Mouse (Mus musculus): Measurements from ENCODE around the gene Ivns1abp. TPM values are rescaled to one million over a fixed set of nuclear protein-coding genes. Genes with fewer than 3 reads are reported as not detected.
"Not testable (repeated sequence)": the region's sequence is repeated elsewhere in the genome, so short reads cannot be mapped to it uniquely, and the experiment has no call there.

Gene Ivns1abp
- polyA plus RNA-seq, 1 experiment from 2014 or later: 442 TPM

DNA sequence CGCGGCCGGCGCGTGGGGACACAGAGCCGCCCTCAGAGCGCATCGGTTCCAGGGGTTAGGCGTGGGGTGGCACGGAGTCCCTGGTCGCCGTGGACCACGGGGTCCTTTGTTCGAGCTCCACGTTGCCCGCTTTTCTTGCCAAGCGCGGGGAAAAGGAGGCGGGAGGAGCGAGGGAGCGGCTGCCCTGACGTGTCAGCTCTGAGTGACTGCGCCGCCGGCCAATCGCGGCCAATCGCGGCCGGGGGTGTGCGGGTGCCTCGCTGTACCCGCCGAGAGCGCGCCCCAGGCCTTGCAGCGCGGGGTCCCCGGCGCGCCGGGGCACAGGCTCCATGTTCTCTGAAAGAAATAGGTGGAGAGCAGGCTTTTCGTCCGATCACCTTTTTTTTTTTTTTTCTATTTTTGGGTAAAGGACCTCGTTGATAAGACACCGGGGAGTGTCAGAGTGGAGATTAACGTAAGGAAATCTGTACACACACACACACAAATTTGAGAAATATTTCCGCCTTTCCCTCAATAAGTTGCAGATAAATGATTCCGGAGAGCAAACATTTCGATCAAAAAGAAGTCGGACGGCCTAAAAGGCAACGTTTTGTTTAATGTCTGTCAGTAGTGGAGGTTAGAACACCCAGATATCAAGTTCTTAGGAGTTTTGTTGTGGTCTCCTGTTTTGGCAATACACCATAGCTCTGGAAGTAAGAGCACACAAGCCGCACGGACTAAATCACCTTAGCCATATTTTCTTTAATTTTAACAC lies 1.0 kb downstream of the Ivns1abp start:
- peak overlapping the region; percentile 98 for H3K4me3 ChIP-seq
- H3K27ac ChIP-seq: peak overlapping the region; percentile 99
- DNase-seq (ENCODE audit: extremely low spot score, low spot score): peak; percentile 91
- peaks cover 52% of the 10 kb centered on the region for H3K4me1 ChIP-seq
- under 1% methylated on average over 55 of the region's 55 CpGs for WGBS
- peaks cover 14% of the 10 kb centered on the region for H3K36me3 ChIP-seq (replicated peaks)
- no peaks in the 10 kb centered on the region for H3K27me3 ChIP-seq (ENCODE audit: poor library complexity, severe bottlenecking)
- no peaks in the 10 kb centered on the region for H3K9me3 ChIP-seq

DNA sequence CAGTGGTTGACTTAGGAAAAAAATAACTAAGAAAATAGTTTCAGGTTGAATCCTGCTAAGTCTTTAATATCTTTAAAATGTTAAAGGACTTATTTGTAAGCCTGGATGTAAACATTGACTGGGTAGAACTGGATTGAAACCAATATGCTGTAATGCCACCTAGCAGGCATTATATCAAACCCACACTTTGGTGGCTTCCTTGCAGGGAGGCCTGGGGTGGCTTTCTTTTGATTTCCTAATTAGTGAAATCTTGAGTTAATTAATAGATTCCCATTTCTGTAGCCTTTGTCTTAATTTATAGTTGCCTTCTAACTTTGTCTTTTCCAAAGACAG lies 1.6 kb downstream of the Ivns1abp start:
- Histone ChIP-seq H3K4me3 (peak overlapping the region; percentile 98), H3K27ac (peak overlapping the region; percentile 99), H3K36me3 (replicated peaks) (peaks cover 20% of the 10 kb centered on the region), H3K27me3 (ENCODE audit: poor library complexity, severe bottlenecking) (no peaks in the 10 kb centered on the region), H3K4me1 (peaks cover 52% of the 10 kb centered on the region), H3K9me3 (no peaks in the 10 kb centered on the region)
- no peak for DNase-seq (ENCODE audit: extremely low spot score, low spot score)

DNA sequence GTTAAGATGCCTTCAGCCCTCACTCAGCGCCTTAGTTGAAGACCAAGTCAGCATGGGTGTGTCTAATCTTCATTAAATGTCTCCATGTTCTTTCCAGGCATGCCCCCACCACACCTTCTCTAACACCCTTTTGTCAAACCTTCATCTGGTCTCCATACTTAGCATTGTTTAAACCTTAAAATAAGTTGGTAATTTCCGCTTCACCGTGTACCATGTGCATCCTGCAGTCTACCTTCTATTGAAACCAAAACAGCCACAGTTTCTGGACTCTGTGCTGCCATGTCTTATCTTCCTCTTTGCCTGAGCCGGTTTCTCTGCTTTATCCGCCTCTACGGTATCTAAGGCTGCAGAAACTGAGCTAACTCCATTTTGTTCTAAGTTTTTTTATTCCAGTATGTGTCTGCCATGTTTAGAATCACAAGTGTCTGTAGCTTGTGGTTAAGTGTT lies 2.4 kb downstream of the Ivns1abp start:
- no peaks in the 10 kb centered on the region for H3K9me3 ChIP-seq
- 61% methylated on average over 6 of the region's 6 CpGs for WGBS

DNA sequence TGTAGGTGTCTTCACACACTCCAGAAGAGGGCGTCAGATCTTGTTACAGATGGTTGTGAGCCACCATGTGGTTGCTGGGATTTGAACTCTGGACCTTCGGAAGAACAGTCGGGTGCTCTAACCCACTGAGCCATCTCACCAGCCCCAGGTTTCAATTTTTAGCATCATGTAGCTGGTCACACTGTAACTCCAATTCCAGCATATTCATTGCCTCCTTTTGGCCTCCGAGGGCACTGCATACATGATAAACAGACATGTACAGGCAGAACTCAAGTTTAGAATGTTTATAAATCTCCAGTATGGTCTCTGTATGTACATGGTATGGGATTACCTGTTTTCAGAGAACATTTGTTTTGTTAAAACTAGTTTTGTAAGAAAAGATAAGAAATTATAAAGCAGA lies 4.0 kb downstream of the Ivns1abp start:
- 88% methylated on average over 4 of the region's 4 CpGs for WGBS
- Histone ChIP-seq H3K36me3 (replicated peaks) (peaks cover 45% of the 10 kb centered on the region), H3K4me1 (peaks cover 38% of the 10 kb centered on the region)
- DNase-seq (ENCODE audit: extremely low spot score, low spot score); H3K27ac ChIP-seq; H3K27me3 ChIP-seq (ENCODE audit: poor library complexity, severe bottlenecking); H3K9me3 ChIP-seq; H3K4me3 ChIP-seq: not testable (repeated sequence)

More for the DNA sequence above, 2.4 kb downstream of the Ivns1abp start:
- H3K36me3 ChIP-seq (replicated peaks): peaks cover 29% of the 10 kb centered on the region
- H3K4me3 ChIP-seq: peak overlapping the region; percentile 98
- H3K27me3 ChIP-seq (ENCODE audit: poor library complexity, severe bottlenecking): no peaks in the 10 kb centered on the region
- DNase-seq (ENCODE audit: extremely low spot score, low spot score): no peak
- peak overlapping the region; percentile 40; the same call in 1 of the 2 replicates for H3K27ac ChIP-seq
- H3K4me1 ChIP-seq: peaks cover 52% of the 10 kb centered on the region

DNA sequence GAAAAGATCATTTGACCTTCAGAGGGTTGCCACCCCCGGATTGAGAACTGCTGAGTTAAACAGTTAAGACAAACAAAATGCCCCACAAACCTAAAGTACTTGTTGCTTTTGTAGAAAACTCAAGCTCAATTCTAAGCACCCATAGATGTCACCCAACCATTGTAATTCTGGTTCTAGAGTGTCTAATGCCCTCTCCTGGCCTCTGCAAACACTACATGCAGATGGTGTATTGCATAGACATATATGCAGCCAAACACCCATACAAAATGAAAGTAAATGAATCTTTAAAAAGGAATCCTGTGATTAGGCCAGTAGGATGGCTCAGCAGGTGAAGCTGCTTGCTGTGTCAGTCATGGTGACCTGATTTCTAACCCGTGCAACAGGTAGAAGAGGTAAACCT lies 8.6 kb downstream of the Ivns1abp start:
- WGBS: 91% methylated on average over 2 of the region's 2 CpGs
- no peaks in the 10 kb centered on the region for H3K9me3 ChIP-seq
- H3K27me3 ChIP-seq (ENCODE audit: poor library complexity, severe bottlenecking): no peaks in the 10 kb centered on the region
- H3K36me3 ChIP-seq (replicated peaks): peaks cover 91% of the 10 kb centered on the region
- H3K4me3 ChIP-seq: no peak overlapping the region
- DNase-seq (ENCODE audit: extremely low spot score, low spot score): no peak
- peaks cover 10% of the 10 kb centered on the region; the same call in 1 of the 2 replicates for H3K4me1 ChIP-seq
- H3K27ac ChIP-seq: no peak overlapping the region

DNA sequence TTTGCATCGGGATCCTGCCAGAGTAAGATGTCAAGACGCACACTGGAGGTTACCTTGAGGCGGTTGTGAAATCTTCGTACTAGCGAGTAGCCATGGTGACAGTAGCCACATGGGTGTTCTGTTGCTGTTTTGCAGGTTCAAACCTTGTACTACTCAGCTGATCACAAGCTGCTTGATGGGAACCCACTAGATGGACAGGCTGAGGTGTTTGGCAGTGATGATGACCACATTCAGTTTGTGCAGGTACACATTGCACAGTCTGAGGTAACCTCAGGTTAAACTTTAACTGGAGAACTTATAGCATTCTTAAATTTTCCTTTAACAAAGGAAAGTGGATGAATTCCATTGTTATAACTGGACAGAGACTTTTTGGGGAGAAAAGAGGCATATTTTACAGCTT lies 11.7 kb downstream of the Ivns1abp start:
- Histone ChIP-seq H3K9me3 (no peaks in the 10 kb centered on the region), H3K27me3 (ENCODE audit: poor library complexity, severe bottlenecking) (no peaks in the 10 kb centered on the region), H3K27ac (no peak overlapping the region), H3K4me3 (no peak overlapping the region), H3K4me1 (no peaks in the 10 kb centered on the region), H3K36me3 (replicated peaks) (peaks cover 100% of the 10 kb centered on the region)
- no peak for DNase-seq (ENCODE audit: extremely low spot score, low spot score)
- 97% methylated on average over 5 of the region's 5 CpGs for WGBS

DNA sequence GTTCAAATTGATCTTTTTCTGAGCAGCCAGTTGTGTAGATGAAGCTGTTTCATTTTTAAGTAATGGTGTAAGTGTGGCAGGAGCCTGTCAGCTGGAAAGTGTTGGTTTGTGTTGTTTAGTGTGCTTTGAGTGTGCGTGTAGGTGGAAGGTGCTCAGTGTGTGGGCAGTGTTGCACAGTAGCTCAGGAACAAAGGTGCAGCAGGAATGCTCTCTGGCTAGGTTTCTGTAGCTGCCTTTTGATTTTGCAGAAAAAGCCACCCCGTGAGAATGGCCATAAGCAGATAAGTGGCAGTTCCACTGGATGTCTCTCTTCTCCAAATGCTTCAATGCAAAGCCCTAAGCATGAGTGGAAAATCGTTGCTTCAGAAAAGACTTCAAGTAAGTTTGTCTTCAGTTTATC lies 15.1 kb downstream of the Ivns1abp start:
- DNase-seq (ENCODE audit: extremely low spot score, low spot score): no peak
- H3K27ac ChIP-seq: no peak overlapping the region
- H3K4me1 ChIP-seq: no peaks in the 10 kb centered on the region
- no peaks in the 10 kb centered on the region for H3K9me3 ChIP-seq
- peaks cover 100% of the 10 kb centered on the region for H3K36me3 ChIP-seq (replicated peaks)
- H3K27me3 ChIP-seq (ENCODE audit: poor library complexity, severe bottlenecking): no peaks in the 10 kb centered on the region
- WGBS: 93% methylated on average over 3 of the region's 3 CpGs
- H3K4me3 ChIP-seq: no peak overlapping the region

DNA sequence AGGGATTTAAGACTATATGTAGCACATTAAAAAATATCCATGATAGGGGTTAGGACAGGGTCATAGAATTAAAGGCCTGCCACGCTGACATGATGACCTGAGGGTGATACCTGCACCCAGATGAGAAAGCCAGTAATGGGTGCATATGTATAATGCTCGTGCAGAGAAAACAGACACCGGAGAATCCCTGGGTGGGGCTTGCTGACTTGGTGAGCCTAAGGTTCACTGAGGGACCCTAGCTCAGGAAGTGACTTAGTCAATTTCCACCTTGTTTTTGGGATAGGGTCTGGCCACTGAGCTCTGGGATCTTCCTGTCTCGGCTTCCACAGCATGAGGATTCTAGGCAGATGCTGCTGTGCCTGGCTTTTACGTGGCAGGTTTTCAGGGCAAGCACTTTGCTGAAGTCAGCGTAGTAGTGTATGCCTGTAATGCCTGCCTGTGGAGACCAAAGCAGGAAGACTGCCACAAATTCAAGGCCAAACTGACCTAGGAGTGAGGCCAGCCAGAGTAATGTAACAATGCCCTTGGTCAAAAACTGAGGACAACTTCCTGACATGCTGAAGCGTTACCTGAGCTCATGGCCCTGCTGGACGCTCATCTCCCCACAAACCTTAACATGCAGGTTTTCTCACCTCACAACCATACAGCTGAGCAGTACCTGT lies 22.8 kb downstream of the Ivns1abp start:
- Histone ChIP-seq H3K9me3 (no peaks in the 10 kb centered on the region), H3K4me3 (no peak overlapping the region), H3K36me3 (replicated peaks) (peaks cover 91% of the 10 kb centered on the region), H3K27me3 (ENCODE audit: poor library complexity, severe bottlenecking) (no peaks in the 10 kb centered on the region), H3K4me1 (no peaks in the 10 kb centered on the region), H3K27ac (no peak overlapping the region)
- no peak for DNase-seq (ENCODE audit: extremely low spot score, low spot score)
- WGBS: 88% methylated on average over 8 of the region's 8 CpGs

DNA sequence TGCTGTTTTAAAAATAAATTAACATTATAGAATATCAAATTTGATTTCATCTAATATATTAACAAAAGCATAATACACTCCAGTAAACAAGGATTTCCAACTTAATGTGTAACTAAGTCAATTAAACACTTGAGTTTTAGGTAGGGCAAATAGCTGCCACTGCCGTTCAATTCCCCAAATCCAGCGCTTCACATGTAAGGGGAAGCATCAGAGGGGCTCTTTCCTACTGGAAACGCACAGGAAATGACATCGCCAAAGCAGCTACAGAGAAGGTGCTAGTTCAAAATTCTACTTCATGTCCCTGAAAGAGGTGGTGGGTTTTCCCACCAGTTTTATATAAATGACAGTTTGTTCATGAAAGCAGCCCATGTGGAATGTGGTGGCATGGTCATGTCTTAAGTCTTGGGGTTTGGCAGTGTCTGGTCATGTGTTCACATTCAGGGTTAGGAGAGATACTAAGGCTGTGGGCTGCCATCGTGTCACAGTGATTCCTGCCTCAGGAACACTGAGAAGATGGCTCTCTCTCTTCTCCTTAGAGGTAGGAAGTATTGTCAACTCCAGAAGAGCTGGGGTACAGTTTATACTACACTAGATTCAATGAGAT lies 23.5 kb downstream of the Ivns1abp start:
- no peak overlapping the region for H3K27ac ChIP-seq
- no peak for DNase-seq (ENCODE audit: extremely low spot score, low spot score)
- WGBS: 93% methylated on average over 5 of the region's 5 CpGs
- no peaks in the 10 kb centered on the region for H3K4me1 ChIP-seq
- H3K9me3 ChIP-seq: no peaks in the 10 kb centered on the region
- no peaks in the 10 kb centered on the region for H3K27me3 ChIP-seq (ENCODE audit: poor library complexity, severe bottlenecking)
- H3K4me3 ChIP-seq: no peak overlapping the region
- H3K36me3 ChIP-seq (replicated peaks): peaks cover 83% of the 10 kb centered on the region

DNA sequence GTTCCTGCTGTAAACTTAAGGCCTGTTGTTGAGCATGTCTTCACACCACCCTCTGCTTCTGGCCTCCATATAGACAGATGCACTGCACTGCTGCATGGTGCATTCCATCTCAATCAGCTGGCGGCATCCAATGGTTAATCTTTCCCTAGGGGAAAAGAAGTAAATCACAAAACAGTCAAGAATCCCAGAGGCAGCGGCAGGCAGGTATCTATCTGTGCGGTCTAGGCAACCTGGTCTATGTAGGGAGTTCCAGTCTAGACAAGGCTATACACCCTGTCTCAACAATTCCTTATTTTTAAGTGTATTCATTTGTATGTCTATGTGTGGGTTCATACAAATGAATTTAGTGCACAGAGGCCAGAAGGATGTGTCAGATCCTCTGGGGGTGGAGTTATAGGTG lies 24.2 kb downstream of the Ivns1abp start:
- Histone ChIP-seq H3K4me1 (no peaks in the 10 kb centered on the region), H3K27me3 (ENCODE audit: poor library complexity, severe bottlenecking) (no peaks in the 10 kb centered on the region), H3K9me3 (no peaks in the 10 kb centered on the region), H3K36me3 (replicated peaks) (peaks cover 77% of the 10 kb centered on the region), H3K4me3 (no peak overlapping the region), H3K27ac (no peak overlapping the region)
- 96% methylated on average over 3 of the region's 3 CpGs for WGBS
- DNase-seq (ENCODE audit: extremely low spot score, low spot score): no peak

DNA sequence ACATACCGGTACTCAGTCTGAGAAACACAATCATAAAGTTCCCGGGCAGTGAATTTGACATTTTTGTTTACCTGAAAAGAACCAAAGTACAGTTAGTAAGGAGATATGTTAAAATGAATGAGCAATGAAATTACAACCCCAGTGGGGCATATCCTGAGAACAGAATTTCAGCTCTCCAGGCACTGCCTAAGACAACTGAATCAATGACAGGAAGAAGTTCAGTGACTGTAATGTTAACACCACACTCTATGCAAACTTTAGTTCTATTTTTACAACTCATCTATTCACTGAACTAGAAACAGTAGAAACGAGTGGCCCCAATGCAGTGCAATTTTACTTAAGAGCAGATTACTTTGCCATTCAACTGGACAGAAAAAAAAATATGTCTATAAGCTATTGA lies 26.3 kb downstream of the Ivns1abp start:
- H3K9me3 ChIP-seq: no peaks in the 10 kb centered on the region
- no peaks in the 10 kb centered on the region for H3K27me3 ChIP-seq (ENCODE audit: poor library complexity, severe bottlenecking)
- no peak overlapping the region for H3K4me3 ChIP-seq
- no peak overlapping the region for H3K27ac ChIP-seq
- 89% methylated on average over 3 of the region's 3 CpGs for WGBS
- peaks cover 60% of the 10 kb centered on the region for H3K36me3 ChIP-seq (replicated peaks)
- no peaks in the 10 kb centered on the region for H3K4me1 ChIP-seq
- no peak for DNase-seq (ENCODE audit: extremely low spot score, low spot score)

DNA sequence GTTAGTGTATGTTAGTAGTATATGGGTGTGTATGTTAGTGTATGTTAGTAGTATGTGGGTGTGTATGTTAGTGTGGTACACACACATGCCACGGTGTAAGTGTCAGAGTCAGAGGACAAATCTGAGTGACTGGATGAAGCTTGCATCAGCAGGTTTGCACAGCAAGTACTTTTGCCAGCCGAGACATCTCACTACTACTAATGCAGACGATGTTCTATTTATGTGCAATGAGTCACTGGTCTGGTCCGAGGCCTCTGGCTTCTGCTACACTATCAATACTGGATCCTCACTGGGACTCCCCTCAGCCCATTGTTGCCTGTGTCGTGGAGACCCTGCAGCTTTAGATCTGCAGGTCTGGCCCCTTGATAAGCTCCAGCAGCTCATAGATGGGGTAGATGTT lies 27.3 kb downstream of the Ivns1abp start:
- peaks cover 57% of the 10 kb centered on the region for H3K36me3 ChIP-seq (replicated peaks)
- H3K9me3 ChIP-seq: no peaks in the 10 kb centered on the region
- H3K27ac ChIP-seq: no peak overlapping the region
- no peaks in the 10 kb centered on the region for H3K27me3 ChIP-seq (ENCODE audit: poor library complexity, severe bottlenecking)
- no peak overlapping the region for H3K4me3 ChIP-seq
- WGBS: 91% methylated on average over 5 of the region's 5 CpGs
- DNase-seq (ENCODE audit: extremely low spot score, low spot score): no peak
- H3K4me1 ChIP-seq: no peaks in the 10 kb centered on the region

DNA sequence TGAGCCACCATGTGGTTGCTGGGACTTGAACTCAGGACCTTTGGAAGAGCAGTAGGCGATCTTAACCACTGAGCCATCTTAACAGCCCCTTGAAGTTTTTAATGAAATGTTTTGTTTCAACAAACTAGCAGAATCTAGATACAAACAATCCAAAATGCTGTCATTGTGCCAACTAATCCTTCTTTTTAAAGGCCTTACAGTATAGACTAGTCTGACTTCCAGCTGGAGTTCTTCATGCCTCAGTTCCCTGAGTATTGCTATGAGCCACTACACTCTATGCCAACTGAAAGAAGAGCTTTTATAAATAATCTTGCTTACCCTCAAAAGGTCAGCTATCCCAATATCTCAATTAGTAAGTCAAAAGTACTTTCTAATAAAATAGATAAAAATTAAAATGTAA lies 28.5 kb downstream of the Ivns1abp start:
- H3K36me3 ChIP-seq (replicated peaks): peaks cover 50% of the 10 kb centered on the region

More for the DNA sequence above, 28.5 kb downstream of the Ivns1abp start:
- no peak overlapping the region for H3K27ac ChIP-seq
- no peaks in the 10 kb centered on the region for H3K4me1 ChIP-seq
- 91% methylated on average over 1 of the region's 1 CpGs for WGBS
- no peak for DNase-seq (ENCODE audit: extremely low spot score, low spot score)
- H3K27me3 ChIP-seq (ENCODE audit: poor library complexity, severe bottlenecking): no peaks in the 10 kb centered on the region
- no peaks in the 10 kb centered on the region for H3K9me3 ChIP-seq
- H3K4me3 ChIP-seq: no peak overlapping the region
